Mouse (Mus musculus) cerebellum, adult 11-12 months (tissue): ENCODE results near the gene Arhgap42.

ENCODE experiments used
- DNase-seq: peaks from one replicate; pipeline ENCODE4 v3.0.0; 2022

Gene Arhgap42

GRCm38 (mm10) chr9:9208205-9208604 lies 30.7 kb downstream of the Arhgap42 start:
- no peak for DNase-seq

GRCm38 (mm10) chr9:9207251-9207650 lies 31.6 kb downstream of the Arhgap42 start:
- DNase-seq = no peak

- DNase-seq = no peak
These were observed 38.0 kb downstream of the Arhgap42 start for GRCm38 (mm10) chr9:9200827-9201388.

- no peak for DNase-seq
These were observed 39.6 kb downstream of the Arhgap42 start for GRCm38 (mm10) chr9:9199170-9199841.

GRCm38 (mm10) chr9:9198645-9199044 lies 40.3 kb downstream of the Arhgap42 start:
- no peak for DNase-seq

- DNase-seq = no peak
These were observed 42.9 kb downstream of the Arhgap42 start for GRCm38 (mm10) chr9:9196046-9196445.

GRCm38 (mm10) chr9:9194496-9194895 lies 44.4 kb downstream of the Arhgap42 start:
- no peak for DNase-seq

GRCm38 (mm10) chr9:9192716-9193115 lies 46.2 kb downstream of the Arhgap42 start:
- no peak for DNase-seq

- DNase-seq = no peak
These were observed 48.1 kb downstream of the Arhgap42 start for GRCm38 (mm10) chr9:9190835-9191234.

GRCm38 (mm10) chr9:9188167-9188566 lies 50.7 kb downstream of the Arhgap42 start:
- DNase-seq = no peak

- DNase-seq = no peak
These were observed 61.2 kb downstream of the Arhgap42 start for GRCm38 (mm10) chr9:9177745-9178144.

GRCm38 (mm10) chr9:9174924-9175323 lies 64.0 kb downstream of the Arhgap42 start:
- DNase-seq = no peak

- no peak for DNase-seq
These were observed 64.7 kb downstream of the Arhgap42 start for GRCm38 (mm10) chr9:9174206-9174605.

GRCm38 (mm10) chr9:9173091-9173490 lies 65.8 kb downstream of the Arhgap42 start:
- no peak for DNase-seq

- no peak for DNase-seq
These were observed 67.6 kb downstream of the Arhgap42 start for GRCm38 (mm10) chr9:9171146-9171816.

GRCm38 (mm10) chr9:9165641-9166063 lies 73.2 kb downstream of the Arhgap42 start:
- DNase-seq = no peak

GRCm38 (mm10) chr9:9160736-9161135 lies 78.2 kb downstream of the Arhgap42 start:
- no peak for DNase-seq

- no peak for DNase-seq
These were observed 80.7 kb downstream of the Arhgap42 start for GRCm38 (mm10) chr9:9158241-9158640.

GRCm38 (mm10) chr9:9157425-9157824 lies 81.5 kb downstream of the Arhgap42 start:
- no peak for DNase-seq

GRCm38 (mm10) chr9:9154636-9155035 lies 84.3 kb downstream of the Arhgap42 start:
- DNase-seq = no peak

- no peak for DNase-seq
These were observed 94.4 kb downstream of the Arhgap42 start for GRCm38 (mm10) chr9:9144301-9145121.

- DNase-seq = no peak
These were observed 95.8 kb downstream of the Arhgap42 start for GRCm38 (mm10) chr9:9143102-9143501.

- DNase-seq = no peak
These were observed 96.3 kb downstream of the Arhgap42 start for GRCm38 (mm10) chr9:9142561-9142960.
